Mouse (Mus musculus) CD4-positive, CD25-positive, alpha-beta regulatory T cell, adult 2 months (primary cell): ENCODE results near the gene Vmo1.

Experiments
- DNase-seq: peaks from one replicate; pipeline ENCODE4 v3.0.0-alpha.2; 2012; ENCODE audit warnings: low read depth, low spot score

Vmo1 gene

DNA sequence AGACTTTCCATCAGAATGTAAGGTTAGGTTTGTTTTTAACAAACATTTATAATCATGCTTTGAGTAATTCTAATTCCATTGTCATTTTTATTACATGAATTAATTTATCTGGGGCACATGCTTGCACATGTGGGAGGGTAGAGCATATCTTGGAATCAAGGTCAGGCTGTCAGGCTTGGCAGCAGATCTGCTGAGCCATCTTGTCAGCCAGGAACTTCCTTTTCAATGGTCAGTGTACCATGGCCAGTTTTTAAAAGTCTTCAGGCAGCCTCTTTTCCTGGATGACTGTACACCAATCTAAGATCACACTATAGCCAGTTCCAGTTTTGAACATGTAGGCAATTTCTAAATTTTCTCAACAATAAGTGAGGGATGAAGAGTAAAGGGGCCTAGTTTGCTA lies 41.7 kb downstream of the Vmo1 start:
- DNase-seq = no peak

DNA sequence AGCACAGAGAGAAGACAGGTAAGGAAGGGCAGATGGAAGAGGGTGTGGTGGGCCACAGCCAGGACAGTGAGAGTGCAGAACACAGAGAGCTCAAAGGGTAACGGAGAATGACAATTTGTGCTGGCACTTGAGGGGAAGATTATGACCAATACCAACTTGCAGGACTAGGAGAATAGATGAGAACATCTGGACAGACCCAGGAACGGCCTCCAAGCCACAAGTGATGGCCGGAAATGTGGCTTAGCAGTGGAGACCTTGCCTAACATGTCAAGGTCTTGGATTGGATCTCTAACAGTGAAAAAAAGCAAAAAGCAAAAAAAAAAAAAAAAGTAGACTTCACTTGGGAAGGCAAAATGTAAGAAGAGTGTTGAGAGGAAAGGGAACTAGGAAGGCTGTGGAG lies 44.7 kb downstream of the Vmo1 start:
- no peak for DNase-seq

DNA sequence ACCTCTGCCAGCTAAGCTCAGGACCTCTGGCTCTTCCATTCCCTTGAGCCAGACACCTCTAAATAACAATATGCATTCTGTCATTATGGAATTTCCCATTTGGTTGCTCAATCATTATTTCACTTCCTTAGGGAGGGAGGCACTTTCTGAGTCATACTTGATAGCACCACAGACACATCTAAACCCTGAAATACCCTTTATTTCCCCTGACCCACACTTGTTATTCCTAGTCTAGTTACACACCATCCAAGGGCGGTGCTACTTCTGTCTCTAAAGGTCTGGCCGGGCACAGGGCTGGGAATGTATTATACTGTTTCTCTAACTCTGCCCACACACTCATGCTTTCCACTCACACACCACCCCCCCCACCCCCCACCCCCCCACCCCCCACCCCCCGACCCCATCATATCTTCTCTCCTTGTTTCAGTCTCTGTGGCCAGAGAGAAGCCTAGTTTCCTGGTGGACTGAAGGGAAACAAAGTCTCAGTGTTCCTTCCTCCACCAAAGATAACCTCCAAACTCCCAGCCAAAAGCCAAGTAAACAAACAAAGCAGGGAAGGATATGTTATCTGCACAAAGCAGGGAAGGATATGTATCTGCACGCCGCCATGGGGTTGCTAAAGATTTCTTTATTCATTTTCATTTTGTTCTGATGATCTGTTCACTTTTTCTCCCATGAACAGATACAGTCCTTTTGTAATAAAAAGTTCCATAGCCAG lies 46.4 kb downstream of the Vmo1 start:
- DNase-seq = no peak

DNA sequence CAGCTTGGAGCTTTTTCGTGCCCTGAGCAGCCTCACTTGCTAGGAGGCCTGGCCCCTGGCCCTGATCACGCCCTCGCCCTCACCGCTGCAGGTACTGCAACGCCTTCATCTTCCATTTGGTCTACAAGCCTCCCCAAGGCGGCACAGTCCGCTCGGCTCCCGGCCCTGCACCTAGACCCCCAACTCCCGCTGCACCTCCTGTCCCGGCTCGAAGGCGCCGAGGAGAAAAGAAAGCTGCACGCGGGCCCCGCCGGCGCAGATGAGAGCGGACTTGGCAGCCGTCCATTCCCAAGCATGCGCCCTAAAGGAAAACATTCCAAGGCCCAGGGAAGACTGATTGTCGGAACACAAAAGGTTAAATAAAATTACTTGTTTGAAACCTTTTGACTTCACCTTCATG lies 48.6 kb downstream of the Vmo1 start:
- no peak for DNase-seq

DNA sequence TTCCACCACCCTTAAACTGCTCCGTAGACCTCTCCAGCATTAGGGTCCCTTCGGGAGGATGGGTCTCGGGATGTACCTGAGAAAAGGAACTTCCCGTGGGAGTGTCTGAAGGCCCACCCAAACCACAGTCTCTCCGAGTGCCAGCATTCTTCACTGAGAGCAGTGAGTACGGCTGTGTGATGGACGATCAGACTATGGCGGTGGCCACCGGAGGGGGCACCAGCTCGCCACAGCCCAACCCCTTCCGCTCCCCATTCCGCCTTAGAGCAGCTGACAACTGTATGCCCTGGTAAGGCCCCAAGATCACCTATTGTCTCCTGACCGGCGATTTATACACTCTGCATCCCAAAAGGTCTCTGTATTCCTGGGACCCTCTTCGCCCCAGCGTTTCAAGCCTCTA lies 49.2 kb downstream of the Vmo1 start:
- no peak for DNase-seq

DNA sequence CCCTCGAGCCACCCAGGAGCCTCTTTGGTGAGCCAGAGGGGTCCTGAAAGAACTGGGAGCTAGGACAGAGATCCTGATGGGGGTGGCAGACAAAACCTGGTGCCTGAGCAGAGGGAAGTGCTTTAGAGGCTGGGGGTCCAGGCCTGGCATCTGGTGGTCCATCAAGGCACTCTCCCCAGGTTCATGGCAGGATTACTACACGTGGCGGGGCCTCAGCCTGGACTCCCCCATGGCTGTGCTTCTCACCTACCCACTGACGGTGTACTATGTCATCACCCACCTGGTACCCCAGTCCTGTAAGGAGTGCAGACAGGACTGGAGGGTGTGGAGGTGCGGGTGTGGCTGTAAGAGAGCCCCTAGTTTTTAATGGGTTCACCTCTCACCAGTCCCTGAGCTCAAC lies 50.4 kb downstream of the Vmo1 start:
- DNase-seq = no peak
